Mouse (Mus musculus): ENCODE measurements around the gene Tmem132a.

The Tmem132a gene

GRCm38 (mm10) chr19:10869886-10870527 is at the start of gene Tmem132a:
Gene Tmem132a, minus strand, starts transcription at chr19:10869940.
- DNase-seq = peak; percentile 74 to 79

GRCm38 (mm10) chr19:10918321-10918991 is 48.7 kb upstream of the Tmem132a start:
- DNase-seq = peak; percentile 56 to 66

- DNase-seq = no peak
Observed at GRCm38 (mm10) chr19:10916506-10916905, 46.8 kb upstream of the Tmem132a start.

DNA sequence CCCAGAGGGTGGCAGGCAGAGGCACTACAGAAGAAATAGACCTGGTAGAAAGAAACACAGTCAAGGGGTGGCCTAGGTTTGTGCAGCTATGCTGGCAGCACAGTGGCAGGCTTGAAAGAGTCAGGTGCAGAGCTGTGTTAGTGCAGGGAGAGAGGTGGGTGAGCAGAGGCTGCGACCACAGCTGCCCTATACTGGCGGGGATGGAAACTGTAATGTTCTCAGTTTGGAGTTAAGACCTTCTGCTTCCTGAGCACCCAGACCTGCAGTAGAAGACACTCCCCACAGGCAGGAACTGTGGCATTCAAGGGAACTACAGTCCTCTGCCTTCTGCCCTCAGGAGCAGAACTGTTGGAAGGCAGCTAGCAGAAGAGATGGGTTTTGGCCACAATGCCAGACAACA is 45.1 kb upstream of the Tmem132a start:
- no peak for DNase-seq

- no peak for DNase-seq
Observed at GRCm38 (mm10) chr19:10914291-10914690, 44.6 kb upstream of the Tmem132a start.

DNA sequence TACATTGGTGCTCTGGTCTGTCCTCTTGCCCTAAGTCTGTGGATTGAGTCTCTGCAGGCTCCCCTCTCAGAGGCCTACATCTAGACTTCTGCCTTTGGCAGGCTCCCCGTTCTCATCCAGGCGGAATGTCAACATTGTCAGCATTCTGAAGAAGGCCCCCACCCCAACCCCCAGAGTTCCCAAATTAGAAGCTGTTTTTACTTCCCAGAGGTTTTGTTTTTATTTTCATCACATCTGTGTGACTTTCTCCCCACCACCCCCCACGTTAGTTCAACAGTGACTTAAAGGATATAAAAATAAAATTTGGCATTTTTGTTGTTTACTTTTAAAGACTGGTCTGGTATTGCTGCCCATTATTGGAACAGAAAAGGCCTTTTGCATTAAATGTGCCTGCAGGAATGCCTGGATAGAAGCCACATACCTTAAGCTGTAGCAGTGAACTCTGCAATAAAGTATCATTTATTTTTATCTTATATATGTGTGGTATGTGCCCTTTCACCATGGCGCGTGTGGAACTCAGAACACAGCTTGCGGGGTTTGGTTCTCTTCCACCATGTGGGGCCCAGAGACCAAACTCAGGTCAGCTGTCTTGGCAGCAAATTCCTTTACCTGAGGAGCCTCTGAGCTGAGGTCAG is 39.5 kb upstream of the Tmem132a start:
- DNase-seq = no peak

GRCm38 (mm10) chr19:10907891-10908290 is 38.2 kb upstream of the Tmem132a start:
- peak; percentile 71 to 83 for DNase-seq

DNA sequence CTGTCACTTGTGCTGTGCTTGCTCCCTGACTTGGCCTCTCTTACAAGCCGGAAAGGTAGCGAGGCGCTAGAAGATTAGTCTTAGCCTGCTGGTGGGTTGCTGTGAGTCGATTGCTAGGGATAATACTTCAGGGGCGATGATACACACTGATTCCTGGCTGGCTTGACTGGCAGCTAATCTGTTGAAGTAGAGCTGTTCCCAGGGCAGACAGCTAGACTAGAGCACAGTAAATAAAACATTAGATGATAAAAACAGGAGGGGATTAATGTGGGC is 35.9 kb upstream of the Tmem132a start:
- no peak for DNase-seq

DNA sequence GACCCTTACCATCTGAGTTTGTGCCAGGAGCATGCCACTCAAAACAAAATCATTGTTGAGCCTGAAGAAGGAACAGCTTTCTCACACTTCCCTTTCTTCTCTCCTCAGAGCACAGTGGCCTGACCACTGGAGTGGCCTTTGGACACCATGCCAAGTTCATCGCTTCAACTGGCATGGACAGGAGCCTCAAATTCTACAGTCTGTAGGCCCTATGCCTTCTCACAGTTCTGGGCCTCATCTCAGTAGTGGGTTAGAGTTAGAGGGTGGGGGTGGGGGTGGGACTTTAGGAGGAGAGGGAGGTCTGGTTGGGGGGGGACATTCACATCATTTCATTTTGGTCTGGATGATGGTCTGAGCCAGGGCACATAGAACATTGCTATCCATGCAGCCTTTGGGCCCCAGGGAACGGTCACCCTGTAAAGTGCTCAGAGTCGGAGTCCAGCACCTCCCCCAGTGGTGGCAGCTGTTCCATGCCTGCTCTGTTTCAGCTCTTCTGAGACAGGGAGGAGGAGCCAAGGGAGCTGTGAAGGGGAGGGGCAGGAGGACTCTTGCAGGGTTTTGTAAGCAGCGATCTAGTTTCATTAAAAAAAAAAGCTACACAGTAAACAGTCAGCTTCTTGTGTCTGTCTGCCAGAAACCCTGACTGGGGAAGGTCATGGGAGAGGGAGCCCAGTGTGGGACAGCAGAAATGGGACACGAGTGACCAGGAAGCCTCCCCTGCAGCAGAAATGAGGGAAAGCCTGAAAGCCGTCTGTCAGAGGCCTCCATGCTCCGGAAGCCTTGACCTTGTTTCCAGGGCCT is 35.4 kb upstream of the Tmem132a start:
- no peak for DNase-seq

DNA sequence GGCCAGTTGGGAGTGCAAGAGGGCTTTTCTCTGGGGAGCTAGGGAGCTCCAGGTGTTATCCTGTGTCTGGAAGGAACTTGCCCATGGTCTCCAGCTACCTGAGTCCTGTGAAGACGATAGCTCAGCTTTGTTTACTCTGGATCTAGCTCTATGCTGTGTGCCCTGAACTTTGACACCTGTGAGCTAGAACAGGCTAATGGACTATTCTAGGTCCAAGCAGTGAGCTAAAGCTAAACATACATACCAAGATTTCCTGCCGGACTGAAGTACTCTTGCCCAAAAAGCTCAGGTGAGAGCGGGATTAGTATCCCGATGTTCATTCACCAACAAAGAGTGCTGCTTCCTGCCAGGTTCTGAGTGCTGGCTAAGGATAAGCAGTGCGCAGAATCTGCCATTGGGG is 34.8 kb upstream of the Tmem132a start:
- no peak for DNase-seq

DNA sequence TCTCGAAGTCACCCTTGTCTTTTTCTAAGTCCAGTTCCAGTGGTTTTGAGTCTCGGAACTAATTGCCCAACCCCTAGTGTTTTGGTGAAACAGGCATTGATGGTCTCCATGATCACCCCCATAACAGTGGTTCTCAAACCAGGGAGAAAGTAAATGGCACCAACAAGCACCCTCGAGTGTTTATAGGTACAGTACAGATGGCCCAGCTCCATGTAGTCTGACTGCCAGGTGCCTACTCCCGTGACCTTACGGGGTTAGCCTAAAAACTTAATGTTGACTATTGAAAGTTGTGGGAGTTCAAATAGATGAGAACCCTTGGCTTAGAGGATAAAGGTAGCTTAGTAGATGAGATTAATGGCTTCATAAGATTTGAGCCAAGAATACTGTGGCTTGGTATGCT is 31.3 kb upstream of the Tmem132a start:
- DNase-seq = no peak

DNA sequence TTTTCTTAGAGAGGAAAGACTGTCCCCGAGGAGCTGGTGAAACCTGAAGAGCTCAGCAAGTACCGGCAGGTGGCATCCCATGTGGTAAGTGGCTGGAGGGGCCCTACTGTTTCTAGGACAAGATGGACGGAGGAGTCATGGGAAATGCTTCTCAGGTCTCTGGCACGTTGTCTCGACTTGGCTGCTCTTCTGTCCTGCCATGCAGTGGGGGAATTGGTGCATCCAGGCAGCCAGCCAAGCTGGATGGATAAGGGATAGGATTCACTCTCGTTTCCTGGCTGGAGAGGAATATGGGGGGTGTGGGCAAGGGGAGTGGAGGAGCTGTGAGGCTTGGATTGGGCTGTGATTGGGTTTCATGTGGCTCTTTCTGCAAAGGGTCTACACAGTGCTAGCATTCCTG is 30.6 kb upstream of the Tmem132a start:
- peak in 1 of 2 experiments; percentile 41 for DNase-seq

GRCm38 (mm10) chr19:10897491-10897890 is 27.8 kb upstream of the Tmem132a start:
- DNase-seq = no peak

GRCm38 (mm10) chr19:10896849-10897248 is 27.1 kb upstream of the Tmem132a start:
- no peak for DNase-seq

DNA sequence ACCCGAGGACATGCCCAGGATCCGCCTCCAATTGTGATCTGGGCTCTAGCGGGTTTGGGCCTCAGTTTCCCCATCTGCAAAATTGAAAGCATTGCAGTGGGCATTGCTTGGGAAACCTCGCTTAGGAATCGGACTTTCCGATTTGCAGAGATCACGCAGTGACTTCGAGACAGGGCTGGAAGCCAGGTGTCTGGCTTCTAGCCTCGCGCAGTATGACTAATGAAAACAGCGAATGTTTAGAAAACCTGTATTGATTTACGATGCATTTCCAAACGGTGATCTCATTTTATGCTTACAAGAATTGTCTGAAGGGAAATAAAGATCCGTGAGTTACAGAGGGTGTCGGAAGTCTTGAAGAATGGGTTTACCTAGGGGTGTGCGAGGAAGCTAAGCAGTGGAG is 26.0 kb upstream of the Tmem132a start:
- no peak for DNase-seq

- DNase-seq = peak; percentile 99 to 100
Observed at GRCm38 (mm10) chr19:10895016-10895528, 25.3 kb upstream of the Tmem132a start, which contains the start of gene Prpf19. Gene Prpf19, plus strand, starts transcription at chr19:10895231.

- DNase-seq = no peak
Observed at GRCm38 (mm10) chr19:10892201-10892600, 22.5 kb upstream of the Tmem132a start.

GRCm38 (mm10) chr19:10881426-10882154 is 11.8 kb upstream of the Tmem132a start, which contains the start of gene Tmem109:
Gene Tmem109, minus strand, starts transcription at chr19:10882001.
- DNase-seq = peak; percentile 95 to 97

DNA sequence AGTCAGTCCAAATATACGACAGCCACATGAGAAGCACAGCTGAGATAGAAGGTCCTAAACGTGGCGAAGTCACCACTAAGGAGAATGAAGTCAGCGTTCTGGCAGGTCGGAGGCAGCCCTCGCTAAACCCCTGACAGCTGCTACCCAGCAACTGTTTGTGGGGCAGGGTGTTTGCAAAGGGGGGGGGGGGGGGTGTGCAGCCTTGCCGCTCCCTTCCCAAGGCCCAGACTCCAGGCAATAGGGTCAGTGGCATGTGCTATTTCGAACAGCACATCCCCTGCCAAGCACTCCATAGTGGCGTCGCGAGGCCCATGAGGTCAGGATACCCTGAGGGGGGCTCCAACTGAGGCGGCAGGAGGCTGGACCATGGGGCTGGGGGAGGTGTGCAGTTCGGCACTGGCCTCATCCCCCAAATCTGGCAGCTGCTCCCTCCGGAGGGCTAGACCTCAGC is 11.3 kb upstream of the Tmem132a start:
- DNase-seq = no peak

DNA sequence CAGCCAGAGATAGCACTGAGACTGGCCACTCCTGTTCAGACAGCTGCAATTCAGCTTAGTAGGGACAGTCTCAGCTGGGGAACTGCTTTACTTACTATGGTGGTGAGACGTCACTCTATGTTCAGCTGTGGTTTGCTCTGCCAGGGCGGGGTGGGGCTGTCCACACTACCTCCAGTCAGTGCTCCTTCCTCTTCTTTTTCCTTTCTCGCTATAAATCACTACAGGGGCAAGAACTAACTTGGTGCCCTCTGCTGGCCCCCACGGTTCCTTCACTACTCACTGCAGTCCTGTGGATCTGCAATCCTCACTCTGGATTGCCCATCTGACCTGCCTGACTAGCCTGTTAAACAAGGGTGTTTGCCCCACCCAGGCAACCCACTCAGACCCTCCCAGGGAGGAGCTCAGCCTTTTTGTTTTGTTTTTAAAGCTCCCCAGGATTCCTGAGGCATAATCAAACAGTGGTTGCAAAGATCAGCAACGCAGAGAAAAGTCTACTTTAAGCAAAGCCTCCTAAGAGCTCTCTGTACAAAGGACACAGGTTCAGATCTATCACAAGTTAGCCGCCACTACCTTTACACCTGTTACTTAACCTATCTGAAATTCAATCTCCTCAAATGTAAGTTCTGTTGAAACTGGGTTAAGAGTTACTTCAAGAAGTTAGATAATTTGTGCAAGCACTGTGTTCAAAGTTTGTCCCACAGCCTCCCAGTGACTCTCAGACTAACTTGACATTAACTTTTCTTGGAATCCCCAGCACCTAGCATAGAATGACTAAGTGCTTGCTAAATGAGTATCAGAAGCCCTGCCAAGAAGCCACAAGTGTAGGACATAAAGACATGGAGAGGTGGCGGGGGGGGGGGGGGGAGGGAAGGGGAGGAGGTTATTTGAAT is 10.6 kb upstream of the Tmem132a start:
- DNase-seq = peak; percentile 58 to 70

- peak; percentile 73 to 81 for DNase-seq
Observed at GRCm38 (mm10) chr19:10878201-10878837, 8.6 kb upstream of the Tmem132a start.
